Mouse (Mus musculus): Measurements from ENCODE around the gene Nfe2l2. TPM values are rescaled to one million over a fixed set of nuclear protein-coding genes. Genes with fewer than 3 reads are reported as not detected.
"Not testable (repeated sequence)": the region's sequence is repeated elsewhere in the genome, so short reads cannot be mapped to it uniquely, and the experiment has no call there.

Nfe2l2 gene
- total RNA-seq, 2 experiments from 2014 or later = 38.1 to 42.1 TPM

DNA sequence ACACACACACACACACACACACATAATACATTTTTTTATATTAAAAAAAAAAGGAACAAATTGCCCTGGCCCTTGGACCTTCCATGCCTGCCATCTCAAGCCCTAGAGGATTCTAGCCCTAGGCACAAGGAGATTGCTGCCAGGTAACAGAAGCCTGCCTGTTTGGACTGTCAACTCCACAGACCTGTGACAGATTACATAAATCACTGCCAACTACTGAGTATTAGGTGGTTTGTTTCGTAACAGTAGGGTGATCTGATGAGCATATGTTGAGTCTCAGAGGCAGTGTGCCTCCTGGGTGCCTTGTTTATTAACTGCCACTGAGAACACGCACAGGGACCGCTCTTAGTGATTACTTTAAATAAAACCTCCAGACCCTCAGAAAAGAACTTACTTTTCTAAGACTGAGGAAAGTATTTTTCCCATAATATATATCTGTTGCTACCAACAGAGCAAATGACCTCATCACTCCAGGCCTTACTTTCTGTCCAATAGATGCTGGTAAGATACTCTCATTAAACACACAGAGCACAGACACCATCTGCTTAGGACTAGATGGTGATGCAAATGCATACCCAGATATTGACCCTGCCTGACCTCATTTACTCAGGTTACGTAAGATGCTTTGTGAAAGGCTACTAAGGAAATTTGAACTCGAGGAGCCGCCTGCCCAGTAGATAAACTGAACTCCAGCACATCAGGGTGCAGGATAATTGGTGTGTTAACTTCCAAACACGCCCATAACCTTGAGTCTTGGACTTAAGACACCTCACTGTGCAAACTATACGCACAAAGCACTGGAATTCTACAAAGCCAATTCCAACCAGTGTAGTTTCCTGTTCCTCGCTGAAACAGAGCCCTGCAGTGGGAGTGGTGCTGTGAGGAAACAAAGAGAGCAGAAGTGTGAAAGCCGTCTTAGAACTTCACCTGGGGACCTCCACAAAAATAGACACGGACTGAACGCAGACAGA lies 11.9 kb upstream of the Nfe2l2 start:
- DNase-seq (ENCODE audit: low spot score in 2 of 2) = no peak

DNA sequence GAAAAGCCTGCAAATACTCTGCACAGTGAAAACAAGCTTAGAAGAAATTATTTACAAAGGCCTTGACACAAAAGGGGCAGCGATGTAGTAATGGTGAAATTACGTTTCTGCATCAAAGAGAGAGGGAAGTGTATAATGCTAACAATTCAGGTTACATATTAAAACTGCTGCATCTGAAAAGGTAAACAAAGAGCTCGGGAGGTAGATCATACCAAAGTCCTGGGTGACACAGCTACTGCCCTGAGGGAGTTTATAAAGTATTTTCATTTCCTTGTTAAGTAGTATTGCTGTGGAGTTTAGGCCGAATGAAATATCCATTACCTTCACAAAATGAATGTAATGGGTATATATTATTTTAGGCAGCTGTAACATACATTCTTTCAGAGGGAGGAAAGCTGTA lies 10.3 kb upstream of the Nfe2l2 start:
- no peak for DNase-seq (ENCODE audit: low spot score in 2 of 2)

DNA sequence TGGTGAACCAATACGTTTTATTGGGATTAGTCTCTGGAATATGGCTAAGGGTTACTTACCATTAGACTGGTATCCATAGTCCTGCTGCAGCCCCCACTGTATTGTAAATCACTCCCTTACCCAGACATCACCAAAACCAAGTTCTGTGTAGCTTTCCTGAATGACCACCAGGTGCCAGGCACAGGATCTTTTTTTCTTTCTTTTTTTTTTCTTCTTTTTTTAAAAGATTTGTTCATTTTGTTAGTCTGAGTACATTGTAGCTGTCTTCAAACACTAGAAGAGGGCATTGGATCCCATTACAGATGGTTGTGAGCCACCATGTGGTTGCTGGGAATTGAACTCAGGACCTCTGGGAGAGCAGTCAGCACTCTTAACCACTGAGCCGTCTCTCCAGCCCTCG lies 8.6 kb upstream of the Nfe2l2 start:
- DNase-seq (ENCODE audit: low spot score in 2 of 2) = no peak

DNA sequence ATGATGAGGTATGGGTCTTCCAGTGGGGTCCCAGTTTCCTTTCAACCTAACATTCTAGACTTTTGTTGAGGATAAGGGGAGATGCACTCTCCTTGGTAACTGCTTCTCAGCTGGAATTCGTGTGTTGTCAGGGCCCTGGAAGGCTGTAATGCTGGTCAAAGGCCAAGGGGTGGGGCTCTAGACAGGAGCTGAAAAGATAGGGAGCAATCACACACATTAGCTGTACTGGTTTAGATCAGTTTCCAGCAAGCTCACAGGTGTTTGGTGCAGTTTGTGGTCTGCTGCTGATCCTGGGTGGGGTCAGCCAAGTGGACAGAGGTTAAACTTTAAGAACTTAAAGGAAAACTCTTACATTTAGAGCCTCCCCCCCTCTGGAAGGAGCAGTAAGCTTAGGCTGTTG lies 3.0 kb upstream of the Nfe2l2 start:
- DNase-seq (ENCODE audit: low spot score in 2 of 2) = no peak

DNA sequence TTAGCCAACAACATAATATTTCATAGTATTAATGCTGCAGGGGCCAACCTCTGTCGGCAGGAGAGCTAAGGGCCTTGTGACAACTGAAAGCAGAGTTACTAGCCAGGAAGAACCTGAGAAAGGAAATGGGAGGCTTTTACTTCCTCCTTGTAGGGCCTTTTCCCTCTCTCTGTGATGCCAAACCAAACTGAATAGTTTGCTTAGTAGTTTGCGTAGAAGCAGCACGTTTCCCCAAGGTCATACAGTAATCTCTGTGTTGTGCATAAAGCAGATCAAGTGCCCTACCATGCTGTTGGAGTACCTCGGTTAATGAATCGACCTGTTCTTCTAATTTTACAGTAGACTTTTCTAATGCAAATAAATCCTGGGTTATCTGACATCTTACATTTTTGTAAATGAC lies 2.0 kb upstream of the Nfe2l2 start:
- DNase-seq (ENCODE audit: low spot score in 2 of 2) = no peak

DNA sequence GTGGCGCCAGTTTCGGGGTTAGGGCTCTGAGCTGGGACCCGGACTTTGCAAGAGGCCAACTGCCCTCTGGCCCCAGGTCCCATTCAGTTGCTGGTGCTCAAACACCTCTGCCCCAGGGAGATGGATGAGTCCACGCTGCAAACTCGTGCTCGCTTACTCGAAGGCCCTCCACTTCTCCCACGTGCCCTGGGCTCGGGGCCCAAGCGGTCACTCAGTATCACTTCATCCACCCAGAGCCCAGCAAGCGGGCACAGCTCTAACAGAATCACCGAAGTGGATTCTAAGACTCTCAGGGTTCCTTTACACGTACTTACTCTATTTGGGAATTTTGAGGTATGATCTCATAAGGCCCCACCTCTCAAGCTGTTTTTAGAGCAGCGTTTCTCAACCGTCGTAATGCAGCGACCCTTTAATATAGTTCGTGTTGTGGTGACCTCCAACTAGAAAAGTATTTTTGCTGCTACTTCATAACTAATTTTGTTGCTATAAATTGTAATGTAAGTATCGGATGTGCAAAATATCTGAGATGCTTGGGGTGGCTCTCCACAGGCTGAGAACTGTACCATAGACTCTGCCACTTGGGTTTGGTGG lies 816 bp upstream of the Nfe2l2 start:
- no peak for DNase-seq (ENCODE audit: low spot score in 2 of 2)

DNA sequence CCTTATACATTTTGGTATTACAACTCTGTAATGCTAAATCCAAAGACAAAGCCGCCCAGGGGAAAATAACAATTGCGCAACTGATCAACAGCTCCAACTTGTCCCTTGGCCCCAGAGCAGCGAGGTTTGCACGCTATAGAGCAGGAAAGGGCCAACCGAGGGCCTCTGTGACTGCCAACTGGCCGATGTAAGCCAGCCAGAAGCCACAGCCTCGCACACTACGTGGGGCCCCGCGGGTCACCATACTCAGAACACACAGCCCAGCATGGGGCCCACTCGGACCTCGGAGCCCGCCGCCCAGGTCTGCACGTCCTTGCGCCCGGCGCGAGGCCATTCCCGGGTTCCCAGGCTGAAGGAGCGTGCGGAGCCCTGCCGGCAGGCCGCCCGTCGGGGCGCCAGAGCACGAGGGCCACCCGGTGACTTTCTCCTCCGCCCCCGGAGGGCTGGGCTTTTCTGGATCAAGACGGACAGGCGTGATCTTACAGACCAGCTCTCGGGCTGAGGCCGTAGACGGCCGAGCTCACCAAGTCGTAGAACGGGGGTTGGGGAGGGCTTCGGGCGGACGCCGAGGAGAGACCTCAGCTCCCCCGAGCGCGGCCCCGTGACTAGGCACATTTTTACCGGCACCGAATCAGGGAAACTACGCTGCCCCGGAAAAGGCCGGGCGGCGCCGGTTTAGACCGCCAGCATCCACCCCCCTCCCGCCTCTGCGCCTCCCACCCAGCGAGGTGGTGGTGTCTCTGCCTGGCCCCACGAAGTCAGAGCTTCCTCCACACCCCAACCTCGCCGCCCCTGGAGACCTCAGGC lies 863 bp downstream of the Nfe2l2 start:
- DNase-seq (ENCODE audit: low spot score in 2 of 2) = peak; percentile 74 to 93

DNA sequence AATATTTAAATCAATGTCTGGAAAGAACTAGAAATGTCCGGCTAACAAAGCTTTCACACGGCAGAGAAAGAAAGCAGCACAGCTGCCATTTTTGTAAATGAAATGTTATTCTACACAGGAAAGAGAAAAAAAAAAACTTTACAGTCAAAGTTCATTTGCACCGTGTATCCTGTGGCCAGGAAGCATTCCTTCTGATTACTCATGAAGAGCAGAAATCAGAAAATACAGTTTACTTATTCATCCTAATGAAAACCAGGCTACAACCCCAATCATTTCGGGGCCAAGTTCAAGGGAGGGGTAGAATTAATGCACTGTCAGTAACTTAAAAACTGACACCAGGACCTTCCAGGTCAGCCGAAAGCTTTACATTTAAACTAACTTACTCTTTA lies 1.9 kb downstream of the Nfe2l2 start:
- DNase-seq (ENCODE audit: low spot score in 2 of 2) = no peak

DNA sequence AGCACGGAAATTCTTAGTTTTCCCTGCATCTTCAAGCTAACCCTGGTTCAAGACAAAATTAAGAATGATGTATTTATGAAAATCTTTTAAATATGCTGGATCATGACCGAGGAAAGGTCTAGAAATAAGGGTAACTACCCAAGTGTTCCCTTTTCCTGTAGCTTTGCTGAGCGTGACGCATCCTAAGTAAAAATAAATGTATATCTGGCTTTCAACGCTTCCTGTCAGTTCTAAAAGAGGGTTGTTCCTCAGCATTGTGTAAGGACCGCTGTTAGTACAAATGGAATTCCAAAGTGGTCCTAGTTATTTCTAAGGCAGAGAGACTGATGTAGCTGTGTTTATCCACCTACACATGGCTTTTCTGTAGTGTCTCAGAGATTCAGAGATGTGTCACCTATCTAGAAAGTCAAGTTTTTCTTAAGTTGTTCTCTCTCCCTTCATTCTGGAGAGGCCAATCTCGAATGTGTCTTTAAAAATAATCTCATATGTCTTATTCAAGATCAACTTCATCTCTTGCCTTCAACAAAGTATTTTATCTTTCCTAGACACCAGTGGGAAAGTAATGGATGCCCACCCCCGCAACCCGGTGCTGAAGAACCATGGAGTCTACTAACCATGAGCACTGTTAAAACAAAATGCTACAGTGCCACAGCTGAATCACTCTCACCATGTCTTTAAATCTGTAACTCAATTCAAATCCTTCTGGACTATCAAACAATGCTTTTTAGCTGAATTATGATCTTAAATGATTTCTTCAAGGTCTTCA lies 2.4 kb downstream of the Nfe2l2 start:
- DNase-seq (ENCODE audit: low spot score in 2 of 2) = no peak

DNA sequence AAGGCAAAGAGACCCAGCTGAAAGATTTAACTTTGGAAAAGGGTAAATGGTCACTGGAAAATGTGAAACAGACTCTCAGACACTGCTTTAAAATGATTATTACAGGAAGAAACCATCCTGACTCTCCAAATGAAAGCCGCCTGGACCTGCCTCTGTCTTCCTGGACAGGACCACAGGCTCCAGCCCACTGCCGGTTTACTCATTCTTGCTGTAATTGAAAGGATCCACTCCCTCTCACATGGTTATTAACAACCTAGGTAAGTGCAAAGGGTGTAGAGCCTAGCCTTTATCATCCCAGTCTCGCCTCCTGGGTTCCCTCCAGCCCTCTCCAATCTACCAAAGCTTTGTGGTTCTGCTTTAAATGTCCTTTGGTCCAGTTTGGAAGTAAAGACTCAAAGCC lies 3.2 kb downstream of the Nfe2l2 start:
- no peak for DNase-seq (ENCODE audit: low spot score in 2 of 2)

DNA sequence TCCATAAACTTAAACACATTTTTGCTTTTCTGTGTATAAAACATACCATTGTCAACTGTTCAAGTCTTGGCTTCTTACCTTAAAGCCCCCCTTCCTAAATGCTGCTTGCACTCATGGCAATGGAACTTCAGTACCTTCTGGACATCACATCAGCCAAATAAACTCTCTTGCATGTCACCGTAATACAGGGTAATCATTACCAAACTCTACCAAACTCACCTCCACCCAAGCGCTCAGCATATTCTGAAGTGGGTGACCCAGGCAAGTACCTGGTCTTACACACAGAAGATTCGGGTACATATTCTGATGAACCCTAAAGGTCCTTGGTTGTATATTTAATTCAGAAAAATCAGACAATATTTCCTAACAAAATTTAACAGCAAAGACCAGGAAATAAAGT lies 3.9 kb downstream of the Nfe2l2 start:
- no peak for DNase-seq (ENCODE audit: low spot score in 2 of 2)

DNA sequence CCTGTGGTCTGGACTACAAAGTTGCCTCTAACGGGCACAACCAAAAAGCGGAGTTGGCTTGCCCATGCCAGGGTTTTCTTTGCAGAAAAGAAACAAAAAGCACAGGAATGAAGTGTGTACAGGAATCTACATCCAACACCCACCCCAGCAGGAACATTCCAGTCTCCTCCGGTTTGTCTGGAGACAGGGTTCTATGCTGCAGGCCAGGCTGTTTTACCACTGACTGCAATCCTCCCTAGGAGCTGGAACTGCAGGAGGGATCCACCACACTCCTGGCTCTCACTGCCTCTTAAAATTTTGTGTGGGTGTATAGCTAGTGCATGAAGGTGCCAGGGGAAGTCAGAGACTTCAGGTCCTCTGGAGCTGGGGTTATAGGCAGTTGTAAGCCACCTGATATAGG lies 5.6 kb downstream of the Nfe2l2 start:
- no peak for DNase-seq (ENCODE audit: low spot score in 2 of 2)

DNA sequence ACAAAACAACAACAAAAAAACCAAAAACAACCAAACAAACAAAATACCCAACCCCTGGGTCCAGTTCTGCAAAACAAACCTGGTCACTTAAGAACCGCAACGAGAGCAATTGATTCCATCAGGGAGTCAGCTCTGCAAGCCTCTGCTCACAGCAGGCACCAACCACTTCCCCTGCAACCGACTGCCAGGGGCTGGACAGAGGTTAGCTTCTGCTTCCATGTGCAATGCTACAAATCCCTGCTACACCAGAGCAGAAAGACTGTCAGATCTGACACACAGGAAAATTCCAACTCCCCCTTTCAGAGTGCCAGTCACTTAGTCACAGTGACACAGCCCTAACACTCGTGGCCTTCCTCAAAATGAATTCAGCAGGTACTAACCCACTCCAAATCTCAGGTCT lies 6.4 kb downstream of the Nfe2l2 start:
- DNase-seq (ENCODE audit: low spot score in 2 of 2) = no peak

DNA sequence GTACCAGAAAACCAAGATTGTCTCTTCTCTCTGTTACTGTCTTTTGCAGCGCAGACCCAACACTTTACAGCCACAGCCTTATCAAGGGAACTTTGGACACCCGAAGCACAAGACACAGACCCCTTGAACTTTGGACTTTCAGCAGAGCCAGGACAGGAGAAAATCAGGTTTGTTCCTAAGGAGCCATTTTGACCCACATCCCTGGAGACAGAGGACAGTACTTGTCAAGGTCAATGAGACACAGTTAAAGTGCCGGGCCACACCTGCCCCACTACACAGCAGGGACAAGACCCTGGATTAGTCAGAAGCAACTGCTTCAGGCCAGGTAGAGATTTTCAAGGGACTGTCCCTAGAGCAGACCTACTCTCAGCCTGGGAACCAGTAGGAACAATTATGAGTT lies 7.2 kb downstream of the Nfe2l2 start:
- DNase-seq (ENCODE audit: low spot score in 2 of 2) = no peak

DNA sequence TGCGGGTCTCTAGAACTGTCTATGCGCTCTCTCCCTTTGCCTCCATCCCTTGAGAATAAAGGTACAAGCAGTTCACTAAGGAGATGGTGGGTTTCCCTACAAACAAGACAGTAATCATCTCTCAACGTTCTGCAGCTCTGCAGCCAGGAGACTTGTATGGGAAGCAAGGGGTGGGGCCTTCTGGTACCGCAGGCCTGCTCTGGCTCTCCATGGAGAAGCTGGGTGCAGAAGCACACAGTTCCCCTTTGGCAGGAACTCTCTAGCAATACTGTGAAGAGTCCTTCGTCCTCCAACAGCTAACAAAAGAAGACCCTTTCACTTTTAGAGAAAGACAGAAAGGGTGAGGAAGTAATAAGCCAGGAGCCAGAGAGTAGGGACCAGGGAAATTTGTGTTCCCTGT lies 8.1 kb downstream of the Nfe2l2 start:
- no peak for DNase-seq (ENCODE audit: low spot score in 2 of 2)

DNA sequence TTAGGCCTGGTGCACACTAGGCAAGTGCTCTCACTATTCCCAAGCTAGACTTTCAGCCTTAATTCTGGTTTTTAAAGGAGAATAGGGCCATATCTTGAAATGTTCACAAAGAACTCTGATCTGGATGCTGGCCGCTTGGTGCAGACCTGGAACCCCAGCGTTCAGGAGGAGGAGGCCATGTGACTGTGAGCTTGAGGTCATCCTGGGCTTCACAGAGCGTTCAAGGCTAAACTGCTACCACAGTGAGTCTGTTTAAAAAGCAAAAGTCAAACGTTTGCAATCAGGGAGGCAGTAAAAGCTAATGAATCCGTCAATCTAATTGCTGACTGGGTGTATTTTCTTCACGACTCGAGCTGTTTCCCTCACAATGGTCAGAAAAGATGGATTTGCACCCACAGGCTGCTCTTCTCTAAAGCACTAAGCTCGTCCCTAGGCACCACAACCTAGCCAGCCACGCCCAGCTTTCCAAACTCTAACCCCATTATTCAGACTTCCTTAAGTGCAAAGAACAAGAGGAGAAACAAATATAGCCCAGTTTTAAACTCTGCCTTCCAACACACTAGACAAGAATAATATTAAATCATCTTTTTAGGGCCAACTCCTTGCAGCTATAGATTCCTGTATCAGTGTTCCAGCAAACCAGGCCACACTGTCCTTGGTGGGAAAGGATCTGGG lies 8.6 kb downstream of the Nfe2l2 start:
- DNase-seq (ENCODE audit: low spot score in 2 of 2) = no peak

DNA sequence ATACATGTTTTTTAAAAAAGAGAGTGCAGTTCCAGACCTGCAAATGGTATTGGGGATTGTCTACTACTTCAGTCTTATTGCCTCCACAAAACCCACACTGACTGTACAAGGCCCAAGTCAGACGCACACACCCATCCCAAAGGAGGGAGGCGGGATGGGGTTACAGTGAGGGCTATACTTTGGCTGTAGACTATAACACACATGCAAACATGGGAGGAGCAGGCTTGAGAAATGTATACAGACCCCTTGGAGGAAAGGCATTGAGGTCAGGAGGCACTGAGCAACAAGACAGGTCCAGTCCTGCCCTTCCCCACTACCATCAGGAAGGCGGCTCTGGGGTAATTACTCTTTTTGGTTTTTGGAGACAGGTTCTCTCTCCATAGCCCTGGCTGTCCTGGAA lies 9.5 kb downstream of the Nfe2l2 start:
- DNase-seq (ENCODE audit: low spot score in 2 of 2) = not testable (repeated sequence)

DNA sequence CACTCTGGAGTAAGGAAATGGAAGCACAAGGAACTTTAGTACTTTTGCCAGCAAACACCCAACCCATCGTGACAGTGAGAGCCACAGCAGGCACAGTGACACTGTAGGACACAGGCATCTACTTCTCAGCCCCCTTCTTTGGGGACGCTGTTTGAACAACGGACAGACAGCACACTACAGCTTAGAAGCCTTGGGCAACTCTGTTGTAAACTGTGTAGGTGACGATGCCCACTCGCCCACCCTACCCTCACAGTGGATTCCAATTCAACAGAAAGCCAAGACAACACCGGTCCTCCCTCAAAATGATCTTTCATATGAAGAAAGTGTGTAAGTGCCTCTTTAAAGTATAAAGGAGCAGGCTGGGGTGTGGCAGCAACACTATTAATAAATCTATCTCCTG lies 12.1 kb downstream of the Nfe2l2 start:
- DNase-seq (ENCODE audit: low spot score in 2 of 2) = no peak

DNA sequence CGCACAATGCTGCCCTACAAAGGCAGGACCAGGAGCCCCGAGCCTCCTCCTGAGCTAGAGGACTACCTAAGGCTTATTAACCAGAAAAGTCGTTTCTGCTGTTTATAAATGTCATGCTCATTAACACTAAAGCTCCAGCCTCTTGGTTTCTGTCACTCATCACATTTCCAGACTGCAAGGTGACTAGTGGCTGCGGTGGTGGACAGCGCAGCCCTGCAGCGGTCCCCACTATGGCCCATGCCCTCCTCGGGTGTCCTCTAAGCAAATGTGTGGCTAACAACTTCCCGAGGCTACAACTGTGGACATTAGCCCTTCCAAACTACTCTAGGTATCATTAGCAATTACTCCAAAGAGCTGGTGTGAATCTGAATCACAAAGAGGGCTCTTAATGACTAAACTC lies 13.1 kb downstream of the Nfe2l2 start:
- DNase-seq (ENCODE audit: low spot score in 2 of 2) = no peak

DNA sequence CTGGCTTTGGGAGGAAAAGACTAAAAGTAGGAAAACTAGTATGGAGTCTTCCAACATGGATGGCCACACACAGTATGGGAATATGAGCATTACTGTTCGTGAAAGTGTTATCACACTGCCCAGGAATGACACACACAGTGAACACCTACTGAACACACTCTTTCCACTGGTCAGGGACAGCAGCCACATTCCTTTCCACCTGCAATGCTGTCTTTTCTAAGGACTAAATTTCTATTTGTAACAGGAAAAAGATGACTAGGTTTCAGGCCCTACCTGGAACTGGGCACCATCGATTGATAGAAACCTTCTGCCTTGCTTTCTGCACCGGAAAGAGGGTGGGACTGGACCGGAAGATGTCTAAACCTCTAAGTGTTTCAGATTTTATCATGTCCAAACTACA lies 13.8 kb downstream of the Nfe2l2 start:
- DNase-seq (ENCODE audit: low spot score in 2 of 2) = no peak
